Mouse (Mus musculus) MEL (cell line): ENCODE data around the gene Otud7b. TPM values are rescaled to one million over a fixed set of nuclear protein-coding genes. Genes with fewer than 3 reads are reported as not detected.

Experiments used
- DNase-seq: peaks from one replicate; pipeline ENCODE4 v3.0.0; 2011; ENCODE audit warnings: low read depth, low spot score
- H3K27ac ChIP-seq: 2 replicates; pipeline ENCODE4 v1.5.1; 2012; ENCODE audit warnings: low read depth, mild to moderate bottlenecking, control low read depth, low read length, moderate library complexity; ENCODE audit not compliant: control insufficient read depth
- H3K27me3 ChIP-seq, 2 experiments: fragments of 150-350 bp in 1 of 2; sonication (generic) in 1 of 2; 2 replicates each; pipeline ENCODE4 v1.6.1; 2012; ENCODE audit warnings: low read length in 2 of 2, mild to moderate bottlenecking in 2 of 2, improper control_type of control experiment in 1 of 2, moderate library complexity in 1 of 2; ENCODE audit not compliant: insufficient read depth in 2 of 2, control insufficient read depth in 1 of 2
- H3K36me3 ChIP-seq, 2 experiments: 2 replicates each; pipeline ENCODE4 v1.6.1; 2012 to 2014; ENCODE audit warnings: low read length in 2 of 2, improper control_type of control experiment in 1 of 2, inconsistent platforms in 1 of 2, mild to moderate bottlenecking in 1 of 2; ENCODE audit not compliant: insufficient read depth in 2 of 2, control insufficient read depth in 1 of 2
- H3K4me1 ChIP-seq, 2 experiments: fragments of 150-350 bp in 1 of 2; sonication (generic) in 1 of 2; 2 replicates each; pipeline ENCODE4 v1.6.1; 2012; ENCODE audit warnings: low read length in 2 of 2, improper control_type of control experiment in 1 of 2, mild to moderate bottlenecking in 1 of 2; ENCODE audit not compliant: insufficient read depth in 2 of 2, control insufficient read depth in 1 of 2
- H3K4me3 ChIP-seq, 2 experiments: fragments of 150-350 bp in 1 of 2; sonication (generic) in 1 of 2; 2 replicates each; pipeline ENCODE4 v1.5.1; 2012; ENCODE audit warnings: low read depth in 2 of 2, low read length in 2 of 2, mild to moderate bottlenecking in 2 of 2, moderate library complexity in 2 of 2, control low read depth in 1 of 2, improper control_type of control experiment in 1 of 2; ENCODE audit not compliant: control insufficient read depth in 1 of 2, insufficient read depth in 1 of 2
- H3K79me2 ChIP-seq: 2 replicates; pipeline ENCODE4 v1.6.1; 2012; ENCODE audit warnings: mild to moderate bottlenecking, low read length, moderate library complexity; ENCODE audit not compliant: control insufficient read depth, poor library complexity, insufficient read depth
- H3K9ac ChIP-seq: 2 replicates; pipeline ENCODE4 v1.6.1; 2012; ENCODE audit warnings: low read depth, mild to moderate bottlenecking, control low read depth, low read length, moderate library complexity; ENCODE audit not compliant: control insufficient read depth, poor library complexity, severe bottlenecking
- H3K9me3 ChIP-seq: fragments of 150-350 bp; sonication (generic); replicated peaks from 2 replicates; pipeline ENCODE4 v1.6.1; 2012; ENCODE audit warnings: mild to moderate bottlenecking, low read length, improper control_type of control experiment, moderate library complexity; ENCODE audit not compliant: insufficient read depth
- BHLHE40 ChIP-seq: IDR thresholded peaks from 2 replicates; pipeline ENCODE4 v1.6.1; 2012; ENCODE audit warnings: low read depth, mild to moderate bottlenecking, inconsistent platforms, low read length, improper control_type of control experiment, borderline replicate concordance
- CHD1 ChIP-seq: IDR thresholded peaks from 2 replicates; pipeline ENCODE4 v1.6.1; 2012; ENCODE audit warnings: low read depth, mild to moderate bottlenecking, inconsistent platforms, low read length, improper control_type of control experiment
- CHD2 ChIP-seq: IDR thresholded peaks from 2 replicates; pipeline ENCODE4 v1.6.1; 2011; ENCODE audit warnings: low read length, improper control_type of control experiment
- CTCF ChIP-seq, 3 experiments: IDR thresholded peaks in 2 of 3; conservative IDR thresholded peaks in 1 of 3; 2 replicates each; pipeline ENCODE4 v1.5.1; 2011 to 2012; ENCODE audit warnings: low read length in 3 of 3, low read depth in 2 of 3, mild to moderate bottlenecking in 2 of 3, improper control_type of control experiment in 1 of 3, inconsistent platforms in 1 of 3, mixed read lengths in 1 of 3, moderate library complexity in 1 of 3; ENCODE audit not compliant: control insufficient read depth in 1 of 3, insufficient read depth in 1 of 3, poor library complexity in 1 of 3, severe bottlenecking in 1 of 3
- E2F4 ChIP-seq: IDR thresholded peaks from 2 replicates; pipeline ENCODE4 v1.6.1; 2011; ENCODE audit warnings: low read depth, low read length, improper control_type of control experiment, borderline replicate concordance
- ELF1 ChIP-seq: IDR thresholded peaks from 2 replicates; pipeline ENCODE4 v1.6.1; 2014; ENCODE audit warnings: low read depth, mild to moderate bottlenecking, inconsistent platforms, low read length, improper control_type of control experiment, moderate library complexity
- EP300 ChIP-seq, 2 experiments: IDR thresholded peaks; 2 replicates each; pipeline ENCODE4 v1.6.1; 2011; ENCODE audit warnings: improper control_type of control experiment in 2 of 2, low read length in 2 of 2, low read depth in 1 of 2, mild to moderate bottlenecking in 1 of 2
- GABPA ChIP-seq: IDR thresholded peaks from 2 replicates; pipeline ENCODE4 v1.6.1; 2012; ENCODE audit warnings: low read depth, mild to moderate bottlenecking, inconsistent platforms, low read length, improper control_type of control experiment, moderate library complexity
- GATA1 ChIP-seq: IDR thresholded peaks from 2 replicates; pipeline ENCODE4 v1.6.1; 2011; ENCODE audit warnings: low read depth, low read length, improper control_type of control experiment
- HCFC1 ChIP-seq: IDR thresholded peaks from 2 replicates; pipeline ENCODE4 v1.6.1; 2012; ENCODE audit warnings: low read depth, mild to moderate bottlenecking, inconsistent platforms, low read length, improper control_type of control experiment, moderate library complexity
- JUND ChIP-seq: IDR thresholded peaks from 2 replicates; pipeline ENCODE4 v1.6.1; 2011; ENCODE audit warnings: low read depth, mild to moderate bottlenecking, improper control_type of control experiment, low read length
- KAT2A ChIP-seq: conservative IDR thresholded peaks from 2 replicates; pipeline ENCODE4 v1.6.1; 2012; ENCODE audit warnings: low read depth, low read length, improper control_type of control experiment, inconsistent platforms
- MAFK ChIP-seq: IDR thresholded peaks from 2 replicates; pipeline ENCODE4 v1.6.1; 2011; ENCODE audit warnings: low read depth, mild to moderate bottlenecking, low read length, improper control_type of control experiment, borderline replicate concordance
- MAX ChIP-seq: IDR thresholded peaks from 2 replicates; pipeline ENCODE4 v1.6.1; 2011; ENCODE audit warnings: low read length, improper control_type of control experiment
- MAZ ChIP-seq: IDR thresholded peaks from 2 replicates; pipeline ENCODE4 v1.6.1; 2012; ENCODE audit warnings: low read depth, mild to moderate bottlenecking, inconsistent platforms, low read length, improper control_type of control experiment
- MXI1 ChIP-seq: IDR thresholded peaks from 2 replicates; pipeline ENCODE4 v1.6.1; 2011; ENCODE audit warnings: mild to moderate bottlenecking, low read depth, low read length, improper control_type of control experiment
- MYB ChIP-seq: IDR thresholded peaks from 2 replicates; pipeline ENCODE4 v1.6.1; 2011; ENCODE audit warnings: mild to moderate bottlenecking, low read depth, low read length, improper control_type of control experiment
- MYC ChIP-seq: IDR thresholded peaks from 2 replicates; pipeline ENCODE4 v1.6.1; 2011; ENCODE audit warnings: low read depth, mild to moderate bottlenecking, low read length, improper control_type of control experiment, moderate library complexity
- NELFE ChIP-seq: IDR thresholded peaks from 2 replicates; pipeline ENCODE4 v1.6.1; 2011; ENCODE audit warnings: low read depth, low read length, improper control_type of control experiment
- NRF1 ChIP-seq: IDR thresholded peaks from 2 replicates; pipeline ENCODE4 v1.6.1; 2014; ENCODE audit warnings: low read depth, mild to moderate bottlenecking, inconsistent platforms, low read length, improper control_type of control experiment, moderate library complexity; ENCODE audit not compliant: poor library complexity, insufficient read depth, severe bottlenecking
- POLR2A ChIP-seq, 2 experiments: IDR thresholded peaks; 2 replicates each; pipeline ENCODE4 v1.6.1; 2011 to 2012; ENCODE audit warnings: low read length in 2 of 2, mild to moderate bottlenecking in 2 of 2, control low read depth in 1 of 2, improper control_type of control experiment in 1 of 2, low read depth in 1 of 2, moderate library complexity in 1 of 2; ENCODE audit not compliant: control insufficient read depth in 1 of 2, insufficient read depth in 1 of 2, poor library complexity in 1 of 2
- POLR2AphosphoS2 ChIP-seq: IDR thresholded peaks from 2 replicates; pipeline ENCODE4 v1.6.1; 2011; ENCODE audit warnings: low read length, improper control_type of control experiment
- POLR2AphosphoS5 ChIP-seq: IDR thresholded peaks from 2 replicates; pipeline ENCODE4 v1.6.1; 2012; ENCODE audit warnings: low read depth, borderline replicate concordance, mild to moderate bottlenecking, inconsistent platforms, low read length, moderate library complexity, mixed read lengths
- RAD21 ChIP-seq: IDR thresholded peaks from 2 replicates; pipeline ENCODE4 v1.6.1; 2011; ENCODE audit warnings: mild to moderate bottlenecking, low read depth, low read length, improper control_type of control experiment
- RCOR1 ChIP-seq: IDR thresholded peaks from 2 replicates; pipeline ENCODE4 v1.6.1; 2012; ENCODE audit warnings: low read depth, mild to moderate bottlenecking, inconsistent platforms, low read length, improper control_type of control experiment
- SMC3 ChIP-seq: IDR thresholded peaks from 2 replicates; pipeline ENCODE4 v1.6.1; 2011; ENCODE audit warnings: low read depth, low read length, improper control_type of control experiment
- TAL1 ChIP-seq: IDR thresholded peaks from 2 replicates; pipeline ENCODE4 v1.6.1; 2012; ENCODE audit warnings: mild to moderate bottlenecking, inconsistent platforms, low read length, moderate library complexity, mixed read lengths
- TBP ChIP-seq: IDR thresholded peaks from 2 replicates; pipeline ENCODE4 v1.8.0; 2011; ENCODE audit warnings: low read depth, low read length, improper control_type of control experiment
- TCF12 ChIP-seq: IDR thresholded peaks from 2 replicates; pipeline ENCODE4 v1.6.1; 2014; ENCODE audit warnings: low read depth, mild to moderate bottlenecking, inconsistent platforms, low read length, improper control_type of control experiment, moderate library complexity
- UBTF ChIP-seq: IDR thresholded peaks from 2 replicates; pipeline ENCODE4 v1.6.1; 2012; ENCODE audit warnings: low read depth, mild to moderate bottlenecking, inconsistent platforms, low read length, improper control_type of control experiment, moderate library complexity, borderline replicate concordance; ENCODE audit not compliant: insufficient read depth
- USF1 ChIP-seq: IDR thresholded peaks from 2 replicates; pipeline ENCODE4 v1.6.1; 2014; ENCODE audit warnings: low read depth, mild to moderate bottlenecking, inconsistent platforms, low read length, improper control_type of control experiment, moderate library complexity
- USF2 ChIP-seq, 2 experiments: IDR thresholded peaks; 2 replicates each; pipeline ENCODE4 v1.6.1; 2011 to 2012; ENCODE audit warnings: improper control_type of control experiment in 2 of 2, low read length in 2 of 2, borderline replicate concordance in 1 of 2, inconsistent platforms in 1 of 2, low read depth in 1 of 2, mild to moderate bottlenecking in 1 of 2; ENCODE audit not compliant: insufficient read depth in 1 of 2
- ZC3H11A ChIP-seq: IDR thresholded peaks from 2 replicates; pipeline ENCODE4 v1.6.1; 2012; ENCODE audit warnings: low read depth, mild to moderate bottlenecking, inconsistent platforms, low read length, improper control_type of control experiment
- ZKSCAN1 ChIP-seq: IDR thresholded peaks from 2 replicates; pipeline ENCODE4 v1.6.1; 2012; ENCODE audit warnings: low read depth, mild to moderate bottlenecking, inconsistent platforms, low read length, improper control_type of control experiment, moderate library complexity
- ZMIZ1 ChIP-seq: IDR thresholded peaks from 2 replicates; pipeline ENCODE4 v1.6.1; 2012; ENCODE audit warnings: low read depth, mild to moderate bottlenecking, inconsistent platforms, low read length, improper control_type of control experiment, moderate library complexity
- ZNF384 ChIP-seq: IDR thresholded peaks from 2 replicates; pipeline ENCODE4 v1.6.1; 2012; ENCODE audit warnings: low read depth, mild to moderate bottlenecking, inconsistent platforms, low read length, improper control_type of control experiment
- polyA plus RNA-seq, 2 experiments: library from polyadenylated mRNA; stranded (reverse) in 1 of 2; unstranded in 1 of 2; fragments of >175 nt in 1 of 2; fragments of >200 nt in 1 of 2; gene quantifications; 2 replicates each; pipeline versions ENCODE4 v1.2.1 to v1.2.4; 2012; ENCODE audit warnings: low replicate concordance in 2 of 2, low read depth in 1 of 2; ENCODE audit not compliant: insufficient read length in 2 of 2, insufficient read depth in 1 of 2, missing spikeins in 1 of 2
- total RNA-seq: library from RNA; depleted of rRNA; stranded (reverse); fragments of 300-350 nt; gene quantifications from 2 replicates; pipeline ENCODE4 v1.2.3, GENCODE M21; 2012

The Otud7b gene
- total and polyA plus RNA-seq, 3 experiments: 17.9 to 25.8 (median 24.4) TPM

GRCm38 (mm10) chr3:96065754-96066375, 38.5 kb upstream of the Otud7b start:
- peak overlapping the region; percentile 35 for H3K27ac ChIP-seq
- peak overlapping the region; percentile 55 for H3K9ac ChIP-seq
- H3K4me3 ChIP-seq: peak overlapping the region; percentile 56 to 68
- no peaks in the 10 kb centered on the region for H3K9me3 ChIP-seq
- peaks cover 0 to 23% of the 10 kb centered on the region in 2 experiments; a peak in 2 of 4 replicates for H3K36me3 ChIP-seq
- no peaks in the 10 kb centered on the region for H3K79me2 ChIP-seq
- H3K4me1 ChIP-seq: peaks cover 9 to 22% of the 10 kb centered on the region in 2 experiments
- no peaks in the 10 kb centered on the region for H3K27me3 ChIP-seq
- peak; percentile 95 for DNase-seq
- TF ChIP-seq CHD1: peak; percentile 29; the same call in 1 of the 2 replicates
- 0 out of 2 replicates have a peak, but pooled peaks have one; percentile 41 for TF ChIP-seq MYB
- no peak; a peak in 1 of 4 replicates for TF ChIP-seq USF2 (IDR thresholded peaks at IDR 0.05; ENCODE audit: borderline replicate concordance in 1 of 2, insufficient read depth in 1 of 2, low read depth in 1 of 2, low read length in 2 of 2)
- no peak for TF ChIP-seq GABPA
- TF ChIP-seq ZC3H11A: peak; percentile 89
- peak; percentile 19; the same call in 1 of the 2 replicates for TF ChIP-seq TCF12
- peak; percentile 48 for TF ChIP-seq NELFE
- TF ChIP-seq POLR2AphosphoS5: no peak
- TF ChIP-seq UBTF: no peak
- 0 out of 2 replicates have a peak, but pooled peaks have one; percentile 53 for TF ChIP-seq E2F4
- peak; percentile 41 to 68; a peak in 1 of 4 replicates for TF ChIP-seq EP300 (IDR thresholded peaks at IDR 0.05; ENCODE audit: low read depth in 1 of 2, low read length in 2 of 2)
- peak; percentile 21; the same call in 1 of the 2 replicates for TF ChIP-seq USF1
- no peak; the same call in 1 of the 2 replicates for TF ChIP-seq RCOR1
- peak; percentile 67; the same call in 1 of the 2 replicates for TF ChIP-seq MYC
- peak; percentile 64; the same call in 1 of the 2 replicates for TF ChIP-seq CHD2
- TF ChIP-seq GATA1: peak; percentile 63; the same call in 1 of the 2 replicates
- peak; percentile 78 for TF ChIP-seq MAZ
- TF ChIP-seq HCFC1: peak; percentile 66
- TF ChIP-seq SMC3: peak; percentile 86
- TF ChIP-seq POLR2A (IDR thresholded peaks at IDR 0.05; ENCODE audit: control insufficient read depth in 1 of 2, insufficient read depth in 1 of 2, low read depth in 1 of 2, low read length in 2 of 2, poor library complexity in 1 of 2): no peak
- peak; percentile 96 for TF ChIP-seq RAD21
- TF ChIP-seq MAX: no peak
- peak; percentile 17; the same call in 1 of the 2 replicates for TF ChIP-seq ZKSCAN1
- peak; percentile 69 for TF ChIP-seq NRF1
- peak; percentile 62 for TF ChIP-seq JUND
- peak; percentile 97 for TF ChIP-seq ZNF384
- no peak for TF ChIP-seq KAT2A
- no peak for TF ChIP-seq POLR2AphosphoS2
- no peak for TF ChIP-seq TAL1
- TF ChIP-seq BHLHE40: peak; percentile 47; the same call in 1 of the 2 replicates
- TF ChIP-seq MAFK: peak; percentile 35; the same call in 1 of the 2 replicates
- no peak for TF ChIP-seq ZMIZ1
- TF ChIP-seq ELF1: peak; percentile 14; the same call in 1 of the 2 replicates
- peak; percentile 77 for TF ChIP-seq MXI1
- TF ChIP-seq CTCF (IDR thresholded peaks at IDR 0.05 in 2 of 3, conservative IDR thresholded peaks at IDR 0.05 in 1 of 3; ENCODE audit: control insufficient read depth in 1 of 3, insufficient read depth in 1 of 3, low read depth in 2 of 3, low read length in 3 of 3, poor library complexity in 1 of 3, severe bottlenecking in 1 of 3): peak; percentile 52 to 90 (median 64)
- peak; percentile 64 for TF ChIP-seq TBP
